Mouse (Mus musculus) midbrain, postnatal 0 days (tissue): ENCODE results near the gene Numbl. TPM values are rescaled to one million over a fixed set of nuclear protein-coding genes. Genes with fewer than 3 reads are reported as not detected.

Experiments
- ATAC-seq: fragments of 200-750 bp; cut with Nextera tagmentation; 2 replicates; pipeline ENCODE4 v1.8.0; 2017; ENCODE audit warnings: moderate number of reproducible peaks, mild to moderate bottlenecking, moderate TSS enrichment, moderate library complexity; ENCODE audit not compliant: low FRiP score
- DNase-seq: peaks from one replicate; pipeline ENCODE4 v3.0.0-alpha.2; 2015; ENCODE audit warnings: low spot score
- H3K27ac ChIP-seq: fragments of 300-500 bp; sonication (generic); 2 replicates; pipeline ENCODE4 v1.5.1; 2014; ENCODE audit warnings: low read depth, mild to moderate bottlenecking, low read length, mixed read lengths
- H3K27me3 ChIP-seq: fragments of 300-500 bp; sonication (generic); 2 replicates; pipeline ENCODE4 v1.6.1; 2014; ENCODE audit warnings: low read length, control low read depth, mixed read lengths; ENCODE audit not compliant: insufficient read depth
- H3K36me3 ChIP-seq: fragments of 300-500 bp; sonication (generic); 2 replicates; pipeline ENCODE4 v1.6.1; 2014; ENCODE audit warnings: low read length, control low read depth, mixed read lengths; ENCODE audit not compliant: insufficient read depth
- H3K4me1 ChIP-seq: fragments of 300-500 bp; sonication (generic); 2 replicates; pipeline ENCODE4 v1.6.1; 2014; ENCODE audit warnings: mild to moderate bottlenecking, control low read depth, antibody characterized with exemption, low read length, mixed read lengths; ENCODE audit not compliant: insufficient read depth
- H3K4me2 ChIP-seq: fragments of 300-500 bp; sonication (generic); 2 replicates; pipeline ENCODE4 v1.6.1; 2014; ENCODE audit warnings: low read depth, mild to moderate bottlenecking, low read length, mixed read lengths; ENCODE audit not compliant: poor library complexity, severe bottlenecking
- H3K4me3 ChIP-seq: fragments of 300-500 bp; sonication (generic); 2 replicates; pipeline ENCODE4 v1.5.1; 2014; ENCODE audit warnings: low read depth, mild to moderate bottlenecking, low read length, moderate library complexity
- H3K9ac ChIP-seq: fragments of 300-500 bp; sonication (generic); replicated peaks from 2 replicates; pipeline ENCODE4 v1.6.1; 2014; ENCODE audit warnings: mild to moderate bottlenecking, low read length, moderate library complexity, mixed read lengths; ENCODE audit not compliant: poor library complexity, severe bottlenecking
- H3K9me3 ChIP-seq: fragments of 300-500 bp; sonication (generic); 2 replicates; pipeline ENCODE4 v1.6.1; 2016; ENCODE audit warnings: low read length, control low read depth
- CTCF ChIP-seq: IDR thresholded peaks from 2 replicates; pipeline ENCODE4 v1.5.1; 2016; ENCODE audit warnings: antibody characterized with exemption, mild to moderate bottlenecking
- WGBS: fragments of 180-500 bp; shearing (Covaris S2); extraction: QIAGEN DNeasy Blood & Tissue Kit; methylation state at CpG from one replicate; pipeline ENCODE4 v1.1.7; 2014; 5-methylcytosine and 5-hydroxymethylcytosine counted together
- polyA plus RNA-seq: library from polyadenylated mRNA; unstranded; fragments of >200 nt; fragmentation: Nextera tagmentation; extraction: Ambion mirVana; gene quantifications from 2 replicates; pipeline ENCODE4 v1.2.1, GENCODE M21; 2015
- total RNA-seq: library from RNA; depleted of rRNA; stranded (reverse); fragments of >200 nt; gene quantifications from 2 replicates; pipeline ENCODE4 v1.2.3, GENCODE M21; 2014

Gene Numbl
- total and polyA plus RNA-seq, 2 experiments from 2014 or later: 60.9 to 147 TPM

DNA sequence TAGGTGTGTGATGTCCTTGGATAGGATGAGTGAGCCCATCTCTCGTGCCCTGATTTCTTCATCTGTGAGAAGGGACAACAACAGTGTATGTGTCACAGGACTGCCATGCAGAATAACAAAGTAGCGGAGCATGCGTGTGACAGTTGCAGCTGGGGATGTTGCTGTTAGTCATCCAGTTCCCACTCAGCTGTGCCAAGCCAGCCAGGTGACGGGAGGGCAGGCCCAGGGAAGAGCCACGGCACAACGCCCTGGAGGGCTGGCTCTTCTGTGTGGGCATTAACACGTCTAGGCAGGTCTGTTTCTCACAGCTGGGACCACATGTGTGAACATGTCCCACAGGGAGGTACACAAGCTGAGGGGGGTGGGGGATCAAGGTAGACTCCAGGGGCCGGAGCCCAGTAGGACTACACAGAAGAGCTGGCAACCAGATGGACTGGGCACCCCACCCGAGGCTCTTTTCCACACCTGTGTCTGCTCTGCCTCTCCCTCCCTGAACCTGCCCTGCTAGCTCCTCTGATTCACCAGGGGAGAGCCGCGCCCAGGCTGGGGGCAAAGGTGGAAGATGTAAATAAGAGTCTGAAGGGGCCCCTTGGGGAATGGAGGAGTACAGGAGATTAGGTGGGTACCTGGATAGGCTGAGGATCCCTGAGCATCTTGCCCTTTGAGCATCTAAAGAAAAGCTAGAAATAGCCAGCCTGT, 33.2 kb upstream of the Numbl start:
- H3K36me3 ChIP-seq: no peaks in the 10 kb centered on the region
- TF ChIP-seq CTCF: no peak
- H3K4me1 ChIP-seq: peaks cover 33% of the 10 kb centered on the region
- H3K4me2 ChIP-seq: peak overlapping the region; percentile 91
- H3K27ac ChIP-seq: no peak overlapping the region
- no peaks in the 10 kb centered on the region for H3K9me3 ChIP-seq
- WGBS: 73% methylated on average over 11 of the region's 11 CpGs
- H3K27me3 ChIP-seq: no peaks in the 10 kb centered on the region
- DNase-seq (no peak), ATAC-seq (no peak)
- H3K9ac ChIP-seq: peak overlapping the region; percentile 86
- H3K4me3 ChIP-seq: peak overlapping the region; percentile 78

GRCm38 (mm10) chr7:27227276-27227675, 31.0 kb upstream of the Numbl start:
- H3K27ac ChIP-seq: peak overlapping the region; percentile 81; the same call in 1 of the 2 replicates
- H3K27me3 ChIP-seq: no peaks in the 10 kb centered on the region
- DNase-seq (no peak), ATAC-seq (no peak)
- no peak for TF ChIP-seq CTCF
- peak overlapping the region; percentile 86 for H3K9ac ChIP-seq
- WGBS: 26% methylated on average over 9 of the region's 9 CpGs
- H3K9me3 ChIP-seq: no peaks in the 10 kb centered on the region
- peak overlapping the region; percentile 91 for H3K4me2 ChIP-seq
- no peaks in the 10 kb centered on the region for H3K36me3 ChIP-seq
- H3K4me1 ChIP-seq: peaks cover 33% of the 10 kb centered on the region
- peak overlapping the region; percentile 78 for H3K4me3 ChIP-seq

- no peak for ATAC-seq
- H3K27ac ChIP-seq: peak overlapping the region; percentile 81
- peak; percentile 6 for DNase-seq
- H3K27me3 ChIP-seq: no peaks in the 10 kb centered on the region
- peak overlapping the region; percentile 86 for H3K9ac ChIP-seq
- H3K4me2 ChIP-seq: peak overlapping the region; percentile 91
- no peak for TF ChIP-seq CTCF
- WGBS: 1% methylated on average over 10 of the region's 10 CpGs
- no peaks in the 10 kb centered on the region for H3K36me3 ChIP-seq
- no peaks in the 10 kb centered on the region for H3K9me3 ChIP-seq
- peaks cover 33% of the 10 kb centered on the region for H3K4me1 ChIP-seq
- H3K4me3 ChIP-seq: peak overlapping the region; percentile 78
Measured at GRCm38 (mm10) chr7:27227676-27228075, 30.6 kb upstream of the Numbl start.

DNA sequence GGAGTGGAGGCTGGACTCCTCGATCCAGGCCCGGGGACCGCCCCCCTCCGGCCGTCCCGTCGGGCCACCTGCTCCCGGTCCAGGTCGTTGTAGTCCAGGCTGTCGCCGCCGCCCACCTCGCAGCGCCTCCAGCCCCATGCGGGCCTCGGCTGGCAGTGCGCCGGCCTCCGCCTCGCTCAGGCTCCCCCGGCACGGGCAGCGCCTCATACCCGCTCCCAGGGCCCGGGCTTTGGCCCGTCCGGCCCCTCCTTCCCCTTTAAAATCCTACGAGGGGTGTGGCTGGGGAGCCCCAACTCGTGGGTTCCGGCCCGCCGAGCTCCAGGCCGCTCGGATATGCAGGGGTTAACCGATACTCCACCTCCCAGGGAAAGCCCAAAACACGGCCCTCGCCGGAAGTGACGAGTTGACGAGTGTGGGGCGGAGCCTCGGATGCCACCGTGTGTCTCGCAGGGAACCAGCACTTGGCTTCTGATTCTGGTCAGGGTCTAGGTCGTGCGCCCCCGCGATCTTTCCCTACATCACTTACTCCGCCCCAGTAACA, 29.9 kb upstream of the Numbl start, which contains the start of gene Itpkc:
Gene Itpkc (minus strand): TSS at position 381 of the 541 bp plus-strand sequence.
- H3K27ac ChIP-seq: peak within 1 kb of the TSS; percentile 81
- ATAC-seq (peak; percentile 77), DNase-seq (peak; percentile 96)
- no peaks in the 10 kb centered on the region for H3K36me3 ChIP-seq
- under 1% methylated on average over 48 of the region's 49 CpGs for WGBS
- peaks cover 33% of the 10 kb centered on the region for H3K4me1 ChIP-seq
- H3K9me3 ChIP-seq: no peaks in the 10 kb centered on the region
- H3K4me3 ChIP-seq: peak within 1 kb of the TSS; percentile 78
- H3K27me3 ChIP-seq: no peaks in the 10 kb centered on the region
- H3K9ac ChIP-seq: peak within 1 kb of the TSS; percentile 86
- H3K4me2 ChIP-seq: peak within 1 kb of the TSS; percentile 91
- TF ChIP-seq CTCF: peak; percentile 46

GRCm38 (mm10) chr7:27228865-27229264, 29.4 kb upstream of the Numbl start:
- Histone ChIP-seq H3K4me1 (peaks cover 35% of the 10 kb centered on the region), H3K36me3 (no peaks in the 10 kb centered on the region), H3K9ac (peak overlapping the region; percentile 86; the same call in 1 of the 2 replicates), H3K27me3 (no peaks in the 10 kb centered on the region), H3K4me3 (peak overlapping the region; percentile 78), H3K27ac (peak overlapping the region; percentile 81), H3K9me3 (no peaks in the 10 kb centered on the region), H3K4me2 (peak overlapping the region; percentile 91)
- 15% methylated on average over 6 of the region's 6 CpGs for WGBS
- DNase-seq (no peak), ATAC-seq (no peak; the same call in 1 of the 2 replicates)
- no peak for TF ChIP-seq CTCF

- no peak for DNase-seq
- Histone ChIP-seq H3K4me1 (peaks cover 24% of the 10 kb centered on the region), H3K9ac (no peak overlapping the region), H3K27ac (no peak overlapping the region), H3K4me3 (no peak overlapping the region), H3K36me3 (no peaks in the 10 kb centered on the region), H3K4me2 (no peak overlapping the region), H3K9me3 (no peaks in the 10 kb centered on the region), H3K27me3 (no peaks in the 10 kb centered on the region)
- TF ChIP-seq CTCF: peak; percentile 32; the same call in 1 of the 2 replicates
- WGBS: 76% methylated on average over 4 of the region's 4 CpGs
- no peak for ATAC-seq
Measured at GRCm38 (mm10) chr7:27230781-27231180, 27.5 kb upstream of the Numbl start.
